Mouse (Mus musculus) intestine, embryonic 16.5 days (tissue): ENCODE measurements around the gene Xcr1. TPM values are rescaled to one million over a fixed set of nuclear protein-coding genes. Genes with fewer than 3 reads are reported as not detected.

ENCODE experiments used
- ATAC-seq: fragments of 200-750 bp; cut with Nextera tagmentation; 2 replicates; pipeline ENCODE4 v1.8.0; 2017; ENCODE audit warnings: moderate TSS enrichment, moderate library complexity
- H3K27ac ChIP-seq: fragments of 300-500 bp; sonication (generic); 2 replicates; pipeline ENCODE4 v1.5.1; 2014; ENCODE audit warnings: mild to moderate bottlenecking, low read length
- H3K27me3 ChIP-seq: fragments of 300-500 bp; sonication (generic); replicated peaks from 2 replicates; pipeline ENCODE4 v1.6.1; 2014; ENCODE audit warnings: low read length, control low read depth, mixed read lengths; ENCODE audit not compliant: control insufficient read depth, insufficient read depth
- H3K36me3 ChIP-seq: fragments of 300-500 bp; sonication (generic); 2 replicates; pipeline ENCODE4 v1.6.1; 2014; ENCODE audit warnings: low read length, control low read depth; ENCODE audit not compliant: control insufficient read depth, insufficient read depth
- H3K4me1 ChIP-seq: fragments of 300-500 bp; sonication (generic); 2 replicates; pipeline ENCODE4 v1.6.1; 2014; ENCODE audit warnings: low read length, control low read depth, mixed read lengths; ENCODE audit not compliant: control insufficient read depth, insufficient read depth
- H3K4me2 ChIP-seq: fragments of 300-500 bp; sonication (generic); 2 replicates; pipeline ENCODE4 v1.6.1; 2014; ENCODE audit warnings: low read depth, low read length, control low read depth
- H3K4me3 ChIP-seq: fragments of 300-500 bp; sonication (generic); 2 replicates; pipeline ENCODE4 v1.5.1; 2014; ENCODE audit warnings: mild to moderate bottlenecking, low read length
- H3K9ac ChIP-seq: fragments of 300-500 bp; sonication (generic); 2 replicates; pipeline ENCODE4 v1.6.1; 2014; ENCODE audit warnings: low read depth, low read length
- H3K9me3 ChIP-seq: fragments of 300-500 bp; sonication (generic); 2 replicates; pipeline ENCODE4 v1.6.1; 2016; ENCODE audit warnings: low read length, control low read depth; ENCODE audit not compliant: control insufficient read depth
- WGBS: fragments of 180-500 bp; shearing (Covaris S2); extraction: QIAGEN DNeasy Blood & Tissue Kit; methylation state at CpG from one replicate; pipeline ENCODE4 v1.1.7; 2014; 5-methylcytosine and 5-hydroxymethylcytosine counted together
- polyA plus RNA-seq: library from polyadenylated mRNA; unstranded; fragments of >200 nt; fragmentation: Nextera tagmentation; extraction: Ambion mirVana; gene quantifications from 2 replicates; pipeline ENCODE4 v1.2.1, GENCODE M21; 2015

The Xcr1 gene
- polyA plus RNA-seq, result 0.02 TPM in 1 of 2 replicates, not detected in the other

- H3K27me3 ChIP-seq, result no peaks in the 10 kb centered on the region
- no peak for ATAC-seq
- H3K4me1 ChIP-seq, result no peaks in the 10 kb centered on the region
- H3K36me3 ChIP-seq, result no peaks in the 10 kb centered on the region
- no peak within 1 kb of the TSS for H3K27ac ChIP-seq
- H3K4me2 ChIP-seq, result no peak within 1 kb of the TSS
- 79% methylated on average over 9 of the region's 9 CpGs for WGBS
- H3K4me3 ChIP-seq, result no peak within 1 kb of the TSS
- no peaks in the 10 kb centered on the region for H3K9me3 ChIP-seq
- H3K9ac ChIP-seq, result no peak within 1 kb of the TSS
These were observed at the start of gene Xcr1 for GRCm38 (mm10) chr9:123861929-123862328. Gene Xcr1 (minus strand): TSS chr9:123862029.

GRCm38 (mm10) chr9:123872049-123872448 lies 10.2 kb upstream of the Xcr1 start:
- no peak overlapping the region for H3K4me2 ChIP-seq
- no peak overlapping the region for H3K9ac ChIP-seq
- no peaks in the 10 kb centered on the region for H3K36me3 ChIP-seq
- no peak overlapping the region for H3K4me3 ChIP-seq
- ATAC-seq, result no peak
- no peak overlapping the region for H3K27ac ChIP-seq
- H3K4me1 ChIP-seq, result no peaks in the 10 kb centered on the region
- no peaks in the 10 kb centered on the region for H3K27me3 ChIP-seq
- H3K9me3 ChIP-seq, result no peaks in the 10 kb centered on the region
- 68% methylated on average over 4 of the region's 4 CpGs for WGBS

- H3K9me3 ChIP-seq, result no peaks in the 10 kb centered on the region
- H3K9ac ChIP-seq, result no peak overlapping the region
- H3K4me1 ChIP-seq, result no peaks in the 10 kb centered on the region
- no peak overlapping the region for H3K27ac ChIP-seq
- H3K4me2 ChIP-seq, result no peak overlapping the region
- no peak for ATAC-seq
- 60% methylated on average over 4 of the region's 6 CpGs for WGBS
- H3K36me3 ChIP-seq, result no peaks in the 10 kb centered on the region
- no peak overlapping the region for H3K4me3 ChIP-seq
- no peaks in the 10 kb centered on the region for H3K27me3 ChIP-seq
These were observed 7.4 kb upstream of the Xcr1 start for GRCm38 (mm10) chr9:123869167-123869784.

GRCm38 (mm10) chr9:123863641-123864040 lies 1.8 kb upstream of the Xcr1 start:
- H3K4me1 ChIP-seq, result no peaks in the 10 kb centered on the region
- no peak overlapping the region for H3K27ac ChIP-seq
- no peak overlapping the region for H3K4me3 ChIP-seq
- H3K4me2 ChIP-seq, result no peak overlapping the region
- WGBS, result 88% methylated on average over 1 of the region's 1 CpGs
- H3K27me3 ChIP-seq, result no peaks in the 10 kb centered on the region
- ATAC-seq, result no peak
- no peaks in the 10 kb centered on the region for H3K36me3 ChIP-seq
- no peaks in the 10 kb centered on the region for H3K9me3 ChIP-seq
- no peak overlapping the region for H3K9ac ChIP-seq

GRCm38 (mm10) chr9:123862895-123863616 lies 1.2 kb upstream of the Xcr1 start:
- no peaks in the 10 kb centered on the region for H3K36me3 ChIP-seq
- no peak for ATAC-seq
- H3K4me1 ChIP-seq, result no peaks in the 10 kb centered on the region
- H3K9me3 ChIP-seq, result no peaks in the 10 kb centered on the region
- WGBS, result 89% methylated on average over 1 of the region's 1 CpGs
- H3K4me3 ChIP-seq, result no peak overlapping the region
- H3K27ac ChIP-seq, result no peak overlapping the region
- no peak overlapping the region for H3K9ac ChIP-seq
- H3K4me2 ChIP-seq, result no peak overlapping the region
- no peaks in the 10 kb centered on the region for H3K27me3 ChIP-seq

- no peak for ATAC-seq
- H3K27me3 ChIP-seq, result no peaks in the 10 kb centered on the region
- no peak overlapping the region for H3K9ac ChIP-seq
- no peak overlapping the region for H3K4me2 ChIP-seq
- no peaks in the 10 kb centered on the region for H3K36me3 ChIP-seq
- peaks cover 2% of the 10 kb centered on the region; the same call in 1 of the 2 replicates for H3K4me1 ChIP-seq
- 85% methylated on average over 2 of the region's 2 CpGs for WGBS
- no peaks in the 10 kb centered on the region for H3K9me3 ChIP-seq
- no peak overlapping the region for H3K4me3 ChIP-seq
- no peak overlapping the region for H3K27ac ChIP-seq
These were observed 5.0 kb downstream of the Xcr1 start for GRCm38 (mm10) chr9:123856836-123857235.

GRCm38 (mm10) chr9:123852449-123853390 lies 9.1 kb downstream of the Xcr1 start:
- peak overlapping the region; percentile 62 for H3K9ac ChIP-seq
- peak; percentile 26 for ATAC-seq

GRCm38 (mm10) chr9:123851713-123852448 lies 9.9 kb downstream of the Xcr1 start, which contains the start of gene Fyco1:
Gene Fyco1 (minus strand): TSS chr9:123851899.
- Histone ChIP-seq H3K4me3 (peak within 1 kb of the TSS; percentile 83), H3K4me1 (peaks cover 10% of the 10 kb centered on the region), H3K9me3 (no peaks in the 10 kb centered on the region), H3K27ac (peak within 1 kb of the TSS; percentile 93), H3K4me2 (peak within 1 kb of the TSS; percentile 64), H3K36me3 (no peaks in the 10 kb centered on the region), H3K9ac (peak within 1 kb of the TSS; percentile 85), H3K27me3 (no peaks in the 10 kb centered on the region)
- peak; percentile 97 for ATAC-seq
- WGBS, result under 1% methylated on average over 47 of the region's 47 CpGs

More at GRCm38 (mm10) chr9:123852449-123853390, 9.1 kb downstream of the Xcr1 start:
- Histone ChIP-seq H3K27me3 (no peaks in the 10 kb centered on the region), H3K4me3 (peak overlapping the region; percentile 36), H3K9me3 (no peaks in the 10 kb centered on the region), H3K4me1 (peaks cover 10% of the 10 kb centered on the region), H3K36me3 (no peaks in the 10 kb centered on the region), H3K27ac (peak overlapping the region; percentile 45; the same call in 1 of the 2 replicates), H3K4me2 (peak overlapping the region; percentile 60)
- WGBS, result 63% methylated on average over 5 of the region's 5 CpGs
